Mouse (Mus musculus): ENCODE measurements around the gene 4931409K22Rik. TPM values are rescaled to one million over a fixed set of nuclear protein-coding genes. Genes with fewer than 3 reads are reported as not detected.

4931409K22Rik gene
- total RNA-seq (2017): not detected in 2 replicates

DNA sequence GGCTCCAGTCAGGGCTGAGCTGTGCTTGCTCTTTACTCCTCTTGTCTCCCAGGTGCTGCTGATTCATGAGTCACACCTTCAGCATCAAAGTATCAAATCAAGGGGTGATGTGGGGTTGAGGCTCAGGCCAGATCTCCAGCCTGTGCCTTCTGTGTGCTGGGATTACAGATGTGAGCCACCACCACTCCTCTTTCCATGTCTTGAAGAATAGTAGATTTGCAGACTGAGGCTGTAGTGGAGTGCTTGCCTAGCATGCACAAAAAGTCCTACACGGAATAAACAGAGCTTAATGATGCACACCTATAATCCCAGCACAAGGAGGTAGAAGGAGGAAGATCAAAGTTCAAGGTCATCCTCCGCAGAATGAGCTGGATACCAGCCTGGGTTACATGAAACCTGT, at the start of gene 4931409K22Rik:
4931409K22Rik (minus strand) TSS at position 101 of the 400 bp plus-strand sequence.
- no peak for ATAC-seq (replicated peaks in 1 of 2; ENCODE audit: insufficient read depth in 1 of 2, low FRiP score in 2 of 2, low TSS enrichment in 1 of 2, low read depth in 1 of 2, poor library complexity in 2 of 2, severe bottlenecking in 2 of 2)

GRCm38 (mm10) chr5:24605980-24606665, 49.5 kb upstream of the 4931409K22Rik start:
- no peak for ATAC-seq (replicated peaks in 1 of 2; ENCODE audit: insufficient read depth in 1 of 2, low FRiP score in 2 of 2, low TSS enrichment in 1 of 2, low read depth in 1 of 2, poor library complexity in 2 of 2, severe bottlenecking in 2 of 2)

- ATAC-seq (replicated peaks in 1 of 2; ENCODE audit: insufficient read depth in 1 of 2, low FRiP score in 2 of 2, low TSS enrichment in 1 of 2, low read depth in 1 of 2, poor library complexity in 2 of 2, severe bottlenecking in 2 of 2): no peak
Measured at GRCm38 (mm10) chr5:24605321-24605979, 48.8 kb upstream of the 4931409K22Rik start.

DNA sequence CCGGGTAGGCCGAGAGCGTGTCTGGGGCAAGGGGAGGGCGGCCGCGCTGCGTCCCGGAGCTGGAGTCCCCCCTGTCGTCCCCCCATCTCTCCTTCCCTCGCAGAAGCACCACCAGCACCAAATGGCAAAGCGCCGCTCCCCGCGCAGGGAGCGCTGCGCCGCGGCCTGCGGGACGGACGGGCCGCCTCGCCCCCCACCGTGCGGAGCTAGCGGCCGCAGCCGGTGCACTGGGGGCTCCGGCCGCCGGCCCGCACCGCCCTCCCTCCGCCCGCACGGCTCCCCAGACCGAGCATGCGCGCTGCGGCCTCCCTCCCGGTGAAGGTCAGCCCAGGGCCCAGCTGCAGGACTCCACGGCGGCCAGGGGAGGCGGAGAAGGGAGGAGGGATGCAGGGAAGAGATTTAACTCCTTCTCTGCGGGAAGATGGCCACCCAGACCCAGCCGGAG, 48.1 kb upstream of the 4931409K22Rik start:
- no peak; a peak in 1 of 4 replicates for ATAC-seq (replicated peaks in 1 of 2; ENCODE audit: insufficient read depth in 1 of 2, low FRiP score in 2 of 2, low TSS enrichment in 1 of 2, low read depth in 1 of 2, poor library complexity in 2 of 2, severe bottlenecking in 2 of 2)

DNA sequence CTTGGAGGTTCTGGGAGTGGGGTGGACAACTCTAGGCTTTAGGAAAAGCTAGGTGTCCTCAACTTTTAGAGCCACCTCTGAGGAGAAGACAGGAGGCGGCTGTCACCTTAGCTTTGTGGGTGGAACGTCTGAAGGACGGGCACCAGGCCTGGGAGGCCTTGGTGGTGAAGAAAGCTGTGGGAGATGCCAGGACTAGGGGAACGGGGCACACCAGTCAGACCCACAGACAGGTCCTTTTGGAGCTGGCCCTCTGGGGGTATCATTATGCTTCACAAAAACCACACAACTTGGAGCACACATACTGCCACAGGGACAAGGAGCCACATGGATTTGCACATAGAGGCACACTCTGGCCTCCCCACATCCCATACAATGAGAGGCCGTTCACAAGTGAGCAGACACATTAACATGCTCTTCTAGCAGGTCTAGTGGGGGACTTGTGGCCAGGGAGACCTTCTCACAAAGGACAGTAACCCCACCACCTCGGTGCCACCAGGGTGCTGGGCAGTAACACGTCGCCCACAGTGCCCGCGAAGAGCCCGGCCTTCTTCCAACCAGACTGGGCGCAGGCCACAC, 47.6 kb upstream of the 4931409K22Rik start:
- no peak for ATAC-seq (replicated peaks in 1 of 2; ENCODE audit: insufficient read depth in 1 of 2, low FRiP score in 2 of 2, low TSS enrichment in 1 of 2, low read depth in 1 of 2, poor library complexity in 2 of 2, severe bottlenecking in 2 of 2)

GRCm38 (mm10) chr5:24603431-24604010, 46.9 kb upstream of the 4931409K22Rik start:
- no peak for ATAC-seq (replicated peaks in 1 of 2; ENCODE audit: insufficient read depth in 1 of 2, low FRiP score in 2 of 2, low TSS enrichment in 1 of 2, low read depth in 1 of 2, poor library complexity in 2 of 2, severe bottlenecking in 2 of 2)

DNA sequence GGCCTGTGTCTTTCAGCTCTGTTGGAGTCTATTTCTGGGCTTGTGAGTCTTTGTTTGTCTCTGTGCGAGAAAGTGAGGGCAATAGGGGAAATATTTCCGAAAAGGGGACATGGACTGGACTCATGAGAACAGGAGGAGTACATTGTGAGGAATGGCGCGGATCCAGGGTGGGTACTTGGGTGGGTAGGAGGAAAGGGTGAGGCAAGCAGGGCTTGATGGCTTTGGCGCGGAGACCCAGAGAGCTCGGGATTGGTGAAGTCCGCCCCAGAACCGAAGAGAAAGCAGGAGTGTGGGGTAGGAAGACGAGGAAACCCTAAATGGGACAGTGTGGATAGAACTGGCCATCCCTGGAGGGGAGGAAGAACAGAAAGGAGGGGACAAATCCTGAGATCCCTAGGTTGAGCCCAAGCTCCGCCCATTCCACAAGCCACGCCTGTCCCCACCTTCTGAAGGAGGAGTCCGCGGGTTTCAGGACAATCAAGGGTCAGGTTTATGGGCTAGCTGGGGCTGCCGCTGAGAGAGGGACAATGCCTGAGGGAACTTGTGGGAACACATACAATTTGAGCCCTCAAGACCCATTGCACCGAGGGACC, 46.2 kb upstream of the 4931409K22Rik start:
- ATAC-seq (replicated peaks in 1 of 2; ENCODE audit: insufficient read depth in 1 of 2, low FRiP score in 2 of 2, low TSS enrichment in 1 of 2, low read depth in 1 of 2, poor library complexity in 2 of 2, severe bottlenecking in 2 of 2): peak in 1 of 2 experiments; percentile 12; a peak in 1 of 4 replicates

GRCm38 (mm10) chr5:24601911-24602750, 45.5 kb upstream of the 4931409K22Rik start:
- 0 out of 4 replicates have a peak, but pooled peaks of 1 of the 2 experiments have one; percentile 9 for ATAC-seq (replicated peaks in 1 of 2; ENCODE audit: insufficient read depth in 1 of 2, low FRiP score in 2 of 2, low TSS enrichment in 1 of 2, low read depth in 1 of 2, poor library complexity in 2 of 2, severe bottlenecking in 2 of 2)

- no peak for ATAC-seq (replicated peaks in 1 of 2; ENCODE audit: insufficient read depth in 1 of 2, low FRiP score in 2 of 2, low TSS enrichment in 1 of 2, low read depth in 1 of 2, poor library complexity in 2 of 2, severe bottlenecking in 2 of 2)
Measured at GRCm38 (mm10) chr5:24601071-24601835, 44.6 kb upstream of the 4931409K22Rik start.

DNA sequence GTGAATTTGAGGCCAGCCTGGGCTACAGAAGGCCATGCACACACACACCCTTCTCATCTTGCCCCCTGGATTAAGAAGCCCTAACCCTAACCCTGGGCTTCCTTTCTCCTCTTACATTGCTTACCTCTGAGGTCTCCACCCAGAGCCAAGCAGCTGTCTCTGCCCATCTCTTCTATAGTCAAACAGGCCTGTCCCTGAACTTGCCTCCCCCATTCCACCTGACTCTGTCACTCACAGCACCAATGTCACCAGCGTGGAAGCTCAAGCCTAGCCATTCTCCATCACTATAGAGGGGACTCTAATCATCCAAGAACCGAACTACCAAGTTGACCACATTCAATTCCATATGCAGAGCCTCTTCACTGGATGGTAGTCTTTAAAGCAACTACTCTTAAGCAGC, 43.6 kb upstream of the 4931409K22Rik start:
- no peak for ATAC-seq (replicated peaks in 1 of 2; ENCODE audit: insufficient read depth in 1 of 2, low FRiP score in 2 of 2, low TSS enrichment in 1 of 2, low read depth in 1 of 2, poor library complexity in 2 of 2, severe bottlenecking in 2 of 2)

DNA sequence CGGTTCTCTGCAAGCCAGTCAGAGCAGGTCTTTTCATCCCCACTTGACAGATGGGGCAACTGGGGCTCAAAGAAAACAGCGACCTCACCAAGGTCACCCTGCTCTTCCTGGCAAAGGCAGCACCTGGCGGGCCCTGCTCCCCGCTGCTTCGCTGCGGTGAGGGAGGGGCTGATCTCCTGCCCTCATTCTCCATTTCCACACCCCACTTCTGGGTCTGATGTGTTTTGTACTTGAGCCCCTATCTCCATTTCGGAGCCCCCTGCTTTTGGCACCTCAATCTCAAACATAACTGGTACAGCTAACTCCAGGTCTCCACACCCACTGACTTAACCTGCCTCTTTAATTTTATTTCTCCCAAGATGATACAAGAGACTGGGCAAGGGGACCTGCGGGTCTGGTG, 42.5 kb upstream of the 4931409K22Rik start:
- ATAC-seq (replicated peaks in 1 of 2; ENCODE audit: insufficient read depth in 1 of 2, low FRiP score in 2 of 2, low TSS enrichment in 1 of 2, low read depth in 1 of 2, poor library complexity in 2 of 2, severe bottlenecking in 2 of 2): no peak

DNA sequence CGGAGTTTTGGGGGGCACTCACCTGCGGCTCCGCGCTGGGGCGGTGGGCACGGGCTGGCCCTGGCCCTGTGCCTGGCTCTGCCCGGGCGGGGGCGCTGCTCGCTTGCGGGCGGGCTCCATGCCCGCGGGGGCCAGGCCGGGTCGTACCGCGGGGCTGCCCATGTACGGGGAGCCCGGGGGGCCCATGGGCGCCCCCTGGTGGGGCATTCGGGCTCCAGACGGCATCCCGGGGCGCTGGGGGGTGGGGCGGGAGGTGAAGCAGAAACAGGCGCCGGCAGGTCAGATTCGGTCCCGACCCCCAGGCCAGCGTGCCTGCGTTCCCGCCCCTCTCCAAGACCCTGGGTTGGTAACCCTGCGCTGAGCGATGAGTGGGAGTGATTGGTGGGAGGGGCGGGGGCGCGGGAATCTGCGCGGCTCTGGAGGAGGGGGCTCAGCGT, 42.0 kb upstream of the 4931409K22Rik start:
- 0 out of 4 replicates have a peak, but pooled peaks of 1 of the 2 experiments have one; percentile 6 for ATAC-seq (replicated peaks in 1 of 2; ENCODE audit: insufficient read depth in 1 of 2, low FRiP score in 2 of 2, low TSS enrichment in 1 of 2, low read depth in 1 of 2, poor library complexity in 2 of 2, severe bottlenecking in 2 of 2)

DNA sequence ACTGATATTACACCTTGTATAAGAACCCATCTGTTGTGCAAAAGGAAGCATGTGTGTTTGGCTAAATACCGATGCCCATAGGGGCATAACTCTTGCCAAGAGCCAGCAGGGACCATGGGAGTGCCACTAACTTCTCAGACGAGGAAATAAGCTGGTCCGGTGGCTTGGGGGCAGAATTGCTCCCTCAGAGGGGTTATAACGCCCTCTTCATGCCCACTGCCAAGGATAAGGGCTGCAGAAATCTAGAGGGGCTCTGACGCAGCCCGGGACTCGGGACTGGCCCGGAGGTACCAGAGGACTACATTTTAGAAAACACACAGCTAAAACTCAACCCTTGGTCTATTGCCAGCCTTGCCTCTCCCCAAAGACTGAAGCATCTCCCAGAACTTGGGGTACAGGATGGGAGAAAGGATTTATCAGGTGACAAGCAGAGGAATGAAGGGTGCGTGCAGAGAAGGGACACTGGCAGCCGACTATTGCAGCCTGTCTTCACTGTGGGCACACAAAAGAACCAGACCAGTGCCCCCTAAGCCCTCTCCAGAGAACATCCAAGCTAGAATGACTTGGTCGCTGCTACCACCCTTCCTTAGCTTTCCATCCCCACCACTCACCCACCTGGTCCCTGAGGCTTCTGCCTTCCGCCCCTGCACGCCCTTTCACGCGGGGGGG, 41.4 kb upstream of the 4931409K22Rik start:
- no peak for ATAC-seq (replicated peaks in 1 of 2; ENCODE audit: insufficient read depth in 1 of 2, low FRiP score in 2 of 2, low TSS enrichment in 1 of 2, low read depth in 1 of 2, poor library complexity in 2 of 2, severe bottlenecking in 2 of 2)

- peak; percentile 56 to 68; a peak in 3 of 4 replicates for ATAC-seq (replicated peaks in 1 of 2; ENCODE audit: insufficient read depth in 1 of 2, low FRiP score in 2 of 2, low TSS enrichment in 1 of 2, low read depth in 1 of 2, poor library complexity in 2 of 2, severe bottlenecking in 2 of 2)
Measured at GRCm38 (mm10) chr5:24597221-24597728, 40.7 kb upstream of the 4931409K22Rik start.

DNA sequence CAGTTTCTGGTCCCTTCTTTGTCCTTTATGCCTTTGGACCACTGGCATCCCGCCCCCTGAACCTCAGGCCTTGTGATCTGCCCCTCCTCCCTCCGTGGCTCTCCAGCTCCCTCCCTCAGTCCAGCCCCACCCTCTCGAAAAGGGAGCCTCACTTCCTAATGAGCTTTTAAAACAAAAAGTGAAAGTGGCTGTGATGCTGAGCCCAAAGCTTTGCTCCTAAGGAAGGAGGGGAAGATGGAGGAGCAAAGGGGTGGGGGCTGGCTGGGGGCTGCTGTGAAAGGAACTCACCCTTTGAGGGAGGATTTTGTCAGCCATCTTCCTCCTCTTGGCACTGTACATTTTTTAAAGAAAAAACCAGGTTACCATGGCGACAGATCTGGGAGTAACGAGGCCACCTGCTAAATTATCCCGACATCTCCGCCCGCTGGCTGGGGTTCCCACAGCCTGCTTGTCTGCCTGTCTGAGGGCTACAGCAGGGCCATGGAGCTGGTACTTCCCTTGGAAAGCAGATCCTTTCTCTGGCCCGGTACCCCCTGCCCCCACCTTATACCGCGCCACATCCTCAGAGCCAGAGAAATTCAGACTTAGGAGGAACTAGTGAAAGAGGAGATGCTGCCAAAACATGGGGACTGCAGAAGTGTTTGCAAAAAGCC, 40.0 kb upstream of the 4931409K22Rik start:
- peak; percentile 23 to 27 for ATAC-seq (replicated peaks in 1 of 2; ENCODE audit: insufficient read depth in 1 of 2, low FRiP score in 2 of 2, low TSS enrichment in 1 of 2, low read depth in 1 of 2, poor library complexity in 2 of 2, severe bottlenecking in 2 of 2)
